Mouse (Mus musculus): Measurements from ENCODE around the gene Kpna6. TPM values are rescaled to one million over a fixed set of nuclear protein-coding genes. Genes with fewer than 3 reads are reported as not detected.

Gene Kpna6
- 61.8 TPM for polyA plus RNA-seq (2014; fragmentation: Illumina TruSeq; extraction: RNeasy Lipid Tissue Mini Kit (QIAGEN cat#74804); ENCODE audit: low read depth, low replicate concordance)

DNA sequence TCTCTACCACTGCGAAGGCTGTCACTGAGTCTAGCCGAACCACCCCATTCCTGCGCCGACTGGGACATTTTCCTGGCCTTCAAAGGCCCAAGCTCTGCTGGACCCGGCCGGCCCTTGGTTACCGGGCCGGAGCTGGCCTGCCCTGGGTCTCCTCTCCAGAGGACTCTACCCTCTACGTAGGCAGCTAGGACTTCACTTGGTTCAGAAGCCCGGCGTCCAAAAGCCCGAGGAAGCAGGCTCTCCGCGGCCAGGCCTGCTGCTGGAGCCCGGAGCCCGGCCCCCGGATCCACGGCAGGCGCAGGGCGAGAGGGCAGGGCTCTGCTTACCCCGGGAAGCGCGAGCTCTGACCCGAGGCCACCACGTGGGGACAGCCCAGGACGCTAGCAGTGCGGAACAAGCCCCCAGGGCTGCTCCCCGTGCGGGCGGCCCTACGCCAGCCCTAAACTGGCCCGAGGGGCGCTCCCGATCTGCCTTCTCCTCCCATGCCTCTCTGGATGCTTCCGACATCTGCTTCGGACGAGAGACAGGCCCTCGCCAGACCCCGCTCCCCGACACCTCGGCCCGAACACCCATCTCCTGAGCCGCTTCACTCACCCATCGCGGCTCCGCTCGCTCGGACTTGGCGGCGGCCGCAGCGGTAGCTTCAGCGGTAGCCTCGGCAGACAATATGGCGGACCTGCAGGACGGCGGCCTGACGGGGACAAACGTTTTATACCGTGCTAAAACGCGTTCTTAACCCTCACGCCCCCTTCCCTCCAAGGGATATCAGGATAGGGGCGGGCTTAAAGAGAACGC is at the start of gene Kpna6:
Gene Kpna6, minus strand, starts transcription at position 685 of the 795 bp plus-strand sequence.

DNA sequence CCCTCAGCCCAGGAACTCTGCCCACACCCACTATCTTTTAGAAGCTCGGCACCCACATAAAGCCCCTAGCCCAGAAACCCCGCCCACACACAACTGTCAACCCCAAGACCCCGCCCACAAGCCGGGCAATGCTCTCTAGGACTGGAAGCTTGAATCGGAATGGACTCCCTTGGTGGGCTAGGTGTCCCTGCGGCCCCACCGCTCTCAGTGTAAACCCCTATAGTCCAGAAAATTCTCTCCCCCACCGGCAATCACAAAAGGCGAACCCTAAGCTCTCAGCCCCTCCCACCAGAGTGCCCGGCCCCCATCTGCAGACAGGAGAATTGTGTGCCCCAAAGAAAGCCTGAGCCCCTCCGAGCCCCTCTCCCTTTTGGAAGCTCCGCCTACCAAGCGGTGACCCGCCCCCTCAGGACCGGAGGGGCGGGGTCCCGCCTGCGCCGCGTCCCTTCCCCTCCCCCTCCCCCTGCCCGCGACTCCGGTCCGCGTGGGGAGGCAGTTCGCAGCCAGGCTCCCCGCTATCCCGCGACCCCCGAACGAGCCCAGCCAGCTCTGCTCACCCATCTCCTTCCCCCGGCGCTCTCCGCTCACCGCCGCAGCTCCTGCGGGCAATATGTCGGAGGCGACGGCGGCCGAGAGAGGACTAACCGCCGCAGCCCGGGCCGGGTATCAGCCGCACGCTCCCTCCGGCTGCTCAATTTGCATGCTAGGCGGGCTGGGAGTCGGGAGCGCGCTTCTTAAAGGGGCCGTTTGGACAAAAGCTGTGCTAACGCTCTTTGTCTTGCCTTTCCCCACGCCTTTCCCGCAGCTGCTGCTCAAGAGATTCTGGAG is 23.8 kb upstream of the Kpna6 start, which contains the start of gene Tmem39b:
Gene Tmem39b, minus strand, starts transcription at position 681 of the 828 bp plus-strand sequence.

DNA sequence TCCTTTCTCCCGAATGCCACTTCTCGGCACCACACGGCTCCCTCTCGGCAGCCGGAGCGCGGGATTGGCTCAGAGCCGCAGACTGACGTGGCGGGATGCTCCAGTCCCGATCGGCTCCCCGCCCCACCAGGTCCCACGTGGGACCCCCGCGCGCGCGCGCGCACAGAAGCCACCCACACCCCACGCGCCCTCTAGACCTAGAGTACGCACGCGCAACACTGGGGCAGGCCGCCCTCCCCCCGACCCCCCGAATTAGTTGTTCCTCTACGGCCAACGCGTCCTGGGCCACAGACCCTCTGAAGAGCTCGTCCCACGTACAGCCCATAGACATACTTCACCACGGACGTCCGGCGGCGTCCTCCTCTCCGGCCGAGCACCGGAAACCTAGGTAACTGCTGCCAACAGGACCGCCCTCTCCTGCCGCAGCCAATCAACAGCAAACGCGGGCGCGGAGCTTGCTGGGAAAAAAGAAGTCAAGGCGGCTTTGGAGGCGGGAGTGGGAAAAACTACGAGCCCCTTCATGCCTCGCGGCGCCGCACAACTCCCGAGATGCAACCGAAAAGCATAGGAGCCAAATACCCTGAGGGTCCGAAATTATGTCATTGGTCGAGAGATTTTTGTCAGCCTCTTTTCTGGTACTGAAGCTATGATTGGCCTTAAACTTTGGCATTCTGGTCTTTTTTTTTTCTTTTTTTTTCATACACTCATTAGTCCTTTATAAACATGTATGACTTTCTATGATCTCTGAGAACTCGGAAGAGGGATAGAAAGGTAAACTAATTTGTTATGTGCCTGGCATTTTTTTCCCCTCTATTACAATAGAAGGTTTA is 31.7 kb downstream of the Kpna6 start, which contains the start of gene Txlna:
Gene Txlna, minus strand, starts transcription at position 428 of the 830 bp plus-strand sequence.

GRCm38 (mm10) chr4:129623681-129624091 is 48.9 kb downstream of the Kpna6 start, which contains the start of gene Ccdc28b:
TSS of gene Ccdc28b (minus strand) at chr4:129623947.

DNA sequence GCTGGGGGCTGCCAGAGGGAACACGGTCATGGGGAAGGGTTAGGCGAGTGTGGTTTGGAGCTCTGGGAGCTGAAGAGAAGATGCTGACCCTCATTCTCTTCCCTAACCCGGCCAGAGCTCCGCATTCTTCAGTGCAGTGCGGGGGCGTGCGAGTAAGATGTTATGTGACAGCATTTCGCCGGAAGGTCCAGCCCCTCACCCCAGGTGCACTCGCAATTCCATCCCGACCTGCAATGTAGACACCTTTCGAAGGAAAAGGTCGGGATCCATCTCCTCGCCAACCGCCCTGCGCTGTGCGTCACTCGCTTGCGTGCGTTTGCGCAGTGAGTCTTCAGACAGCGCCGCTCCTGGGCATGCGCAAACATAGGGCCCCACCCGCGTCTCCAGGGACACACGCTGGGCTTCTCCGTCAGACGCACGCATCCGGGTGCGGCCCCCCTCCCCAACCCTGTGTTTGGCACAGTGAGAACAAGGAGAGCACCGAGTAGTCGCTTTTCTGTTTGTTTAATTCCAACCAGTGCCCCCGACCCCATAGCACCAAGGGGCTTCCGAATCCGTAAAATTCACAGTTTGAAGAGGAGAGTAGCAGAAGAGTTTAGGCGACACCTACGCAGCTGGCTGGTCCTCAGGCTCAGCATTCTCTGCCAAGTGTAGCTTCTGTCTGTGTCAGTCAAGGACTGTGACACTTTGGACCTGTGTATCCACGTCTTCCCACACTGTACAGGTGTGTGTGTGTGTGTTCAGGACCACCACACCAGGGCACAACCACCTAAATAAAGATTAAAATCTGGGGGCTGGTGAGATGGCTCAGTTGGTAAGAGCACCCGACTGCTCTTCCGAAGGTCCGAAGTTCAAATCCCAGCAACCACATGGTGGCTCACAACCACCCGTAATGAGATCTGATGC is 53.5 kb downstream of the Kpna6 start, which contains the start of gene Iqcc:
Gene Iqcc, minus strand, starts transcription at position 314 of the 906 bp plus-strand sequence.

GRCm38 (mm10) chr4:129614093-129614492 is 58.5 kb downstream of the Kpna6 start, which contains the start of gene Dcdc2b:
TSS of gene Dcdc2b (minus strand) at chr4:129614257.

GRCm38 (mm10) chr4:129600233-129601158 is 72.1 kb downstream of the Kpna6 start, which contains the start of the genes Eif3i and Tmem234:
TSS of gene Eif3i (minus strand) at chr4:129600648.
TSS of gene Tmem234 (plus strand) at chr4:129600668.

Other genes with a start within 250 kb of the Kpna6 start
- gene Zbtb8b, start 231.9 kb downstream of the Kpna6 start, polyA plus RNA-seq (2014; fragmentation: Illumina TruSeq; extraction: RNeasy Lipid Tissue Mini Kit (QIAGEN cat#74804); ENCODE audit: low read depth, low replicate concordance), result not detected
- gene Bsdc1, start 211.2 kb downstream of the Kpna6 start, polyA plus RNA-seq (2014; fragmentation: Illumina TruSeq; extraction: RNeasy Lipid Tissue Mini Kit (QIAGEN cat#74804); ENCODE audit: low read depth, low replicate concordance), result 20.8 TPM
- gene Tssk3, start 181.7 kb downstream of the Kpna6 start, polyA plus RNA-seq (2014; fragmentation: Illumina TruSeq; extraction: RNeasy Lipid Tissue Mini Kit (QIAGEN cat#74804); ENCODE audit: low read depth, low replicate concordance), result not detected
- gene Fam229a, start 181.6 kb downstream of the Kpna6 start, polyA plus RNA-seq (2014; fragmentation: Illumina TruSeq; extraction: RNeasy Lipid Tissue Mini Kit (QIAGEN cat#74804); ENCODE audit: low read depth, low replicate concordance), result not detected
- 47.1 TPM for gene Marcksl1, start 159.2 kb downstream of the Kpna6 start, polyA plus RNA-seq (2014; fragmentation: Illumina TruSeq; extraction: RNeasy Lipid Tissue Mini Kit (QIAGEN cat#74804); ENCODE audit: low read depth, low replicate concordance)
- 44.3 TPM for gene Hdac1, start 130.1 kb downstream of the Kpna6 start, polyA plus RNA-seq (2014; fragmentation: Illumina TruSeq; extraction: RNeasy Lipid Tissue Mini Kit (QIAGEN cat#74804); ENCODE audit: low read depth, low replicate concordance)
- gene Lck, start 99.1 kb downstream of the Kpna6 start, polyA plus RNA-seq (2014; fragmentation: Illumina TruSeq; extraction: RNeasy Lipid Tissue Mini Kit (QIAGEN cat#74804); ENCODE audit: low read depth, low replicate concordance), result 0.41 TPM
- gene Fam167b, start 94.2 kb downstream of the Kpna6 start, polyA plus RNA-seq (2014; fragmentation: Illumina TruSeq; extraction: RNeasy Lipid Tissue Mini Kit (QIAGEN cat#74804); ENCODE audit: low read depth, low replicate concordance), result 3.1 TPM
- gene Eif3i, start 72.1 kb downstream of the Kpna6 start, polyA plus RNA-seq (2014; fragmentation: Illumina TruSeq; extraction: RNeasy Lipid Tissue Mini Kit (QIAGEN cat#74804); ENCODE audit: low read depth, low replicate concordance), result 20.2 TPM
- gene Tmem234, start 72.1 kb downstream of the Kpna6 start, polyA plus RNA-seq (2014; fragmentation: Illumina TruSeq; extraction: RNeasy Lipid Tissue Mini Kit (QIAGEN cat#74804); ENCODE audit: low read depth, low replicate concordance), result 36.2 TPM
- gene Dcdc2b, start 58.5 kb downstream of the Kpna6 start, polyA plus RNA-seq (2014; fragmentation: Illumina TruSeq; extraction: RNeasy Lipid Tissue Mini Kit (QIAGEN cat#74804); ENCODE audit: low read depth, low replicate concordance), result not detected
- 11.4 TPM for gene Iqcc, start 53.7 kb downstream of the Kpna6 start, polyA plus RNA-seq (2014; fragmentation: Illumina TruSeq; extraction: RNeasy Lipid Tissue Mini Kit (QIAGEN cat#74804); ENCODE audit: low read depth, low replicate concordance)
- 2.7 TPM for gene Ccdc28b, start 48.8 kb downstream of the Kpna6 start, polyA plus RNA-seq (2014; fragmentation: Illumina TruSeq; extraction: RNeasy Lipid Tissue Mini Kit (QIAGEN cat#74804); ENCODE audit: low read depth, low replicate concordance)
- gene Txlna, start 31.7 kb downstream of the Kpna6 start, polyA plus RNA-seq (2014; fragmentation: Illumina TruSeq; extraction: RNeasy Lipid Tissue Mini Kit (QIAGEN cat#74804); ENCODE audit: low read depth, low replicate concordance), result 16.9 TPM
- 0.52 TPM for gene Tmem39b, start 24.1 kb upstream of the Kpna6 start, polyA plus RNA-seq (2014; fragmentation: Illumina TruSeq; extraction: RNeasy Lipid Tissue Mini Kit (QIAGEN cat#74804); ENCODE audit: low read depth, low replicate concordance)
- gene Khdrbs1, start 69.5 kb upstream of the Kpna6 start, polyA plus RNA-seq (2014; fragmentation: Illumina TruSeq; extraction: RNeasy Lipid Tissue Mini Kit (QIAGEN cat#74804); ENCODE audit: low read depth, low replicate concordance), result 186 TPM
- gene Ptp4a2, start 138.5 kb upstream of the Kpna6 start, polyA plus RNA-seq (2014; fragmentation: Illumina TruSeq; extraction: RNeasy Lipid Tissue Mini Kit (QIAGEN cat#74804); ENCODE audit: low read depth, low replicate concordance), result 2,725 TPM